Mouse (Mus musculus): Measurements from ENCODE around the gene Crispld2. TPM values are rescaled to one million over a fixed set of nuclear protein-coding genes. Genes with fewer than 3 reads are reported as not detected.

The Crispld2 gene
- polyA plus RNA-seq, 1 experiment from 2014 or later, result 12.2 TPM

DNA sequence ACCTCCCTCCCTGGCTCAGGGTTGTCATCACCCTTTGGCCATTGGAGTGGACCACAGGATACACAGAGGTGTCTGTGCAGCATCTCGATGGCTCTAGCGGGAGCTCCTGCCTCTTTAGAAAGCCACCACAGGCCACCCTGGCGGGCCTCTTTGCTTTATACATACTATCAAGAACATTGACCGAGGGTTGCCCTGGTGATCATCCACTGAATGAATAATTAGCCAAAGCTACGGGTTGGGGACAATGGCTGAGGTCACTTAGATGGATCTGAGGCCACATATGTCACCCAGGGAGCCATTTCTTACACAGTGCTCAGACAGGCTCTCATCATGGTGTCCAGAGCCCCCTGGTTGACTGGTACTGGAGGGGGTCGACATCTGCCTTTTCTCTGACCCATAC is 26.1 kb downstream of the Crispld2 start:
- Histone ChIP-seq H3K27ac (no peak overlapping the region), H3K4me3 (replicated peaks; ENCODE audit: low read depth, low read length) (no peak overlapping the region), H3K9ac (ENCODE audit: low read depth, low read length) (no peak overlapping the region), H3K9me3 (replicated peaks; ENCODE audit: low read length) (no peaks in the 10 kb centered on the region), H3K27me3 (ENCODE audit: insufficient read depth, low read length) (no peaks in the 10 kb centered on the region), H3K4me2 (ENCODE audit: low read length) (no peak overlapping the region), H3K4me1 (replicated peaks; ENCODE audit: insufficient read depth, low read length) (peaks cover 13% of the 10 kb centered on the region; the same call in 1 of the 2 replicates), H3K36me3 (ENCODE audit: insufficient read depth, low read length) (no peaks in the 10 kb centered on the region)
- 91% methylated on average over 6 of the region's 6 CpGs for WGBS
- no peak for DNase-seq (ENCODE audit: low spot score)
- TF ChIP-seq CTCF (IDR thresholded peaks at IDR 0.05; ENCODE audit: low read depth), result no peak
- ATAC-seq (replicated peaks; ENCODE audit: low FRiP score, low read depth), result no peak

GRCm38 (mm10) chr8:120019297-120019696 is 27.1 kb downstream of the Crispld2 start:
- ATAC-seq (replicated peaks; ENCODE audit: low FRiP score, low read depth) (no peak), DNase-seq (ENCODE audit: low spot score) (no peak)
- Histone ChIP-seq H3K4me1 (replicated peaks; ENCODE audit: insufficient read depth, low read length) (peaks cover 7% of the 10 kb centered on the region; the same call in 1 of the 2 replicates), H3K36me3 (ENCODE audit: insufficient read depth, low read length) (no peaks in the 10 kb centered on the region), H3K4me3 (replicated peaks; ENCODE audit: low read depth, low read length) (no peak overlapping the region), H3K27ac (no peak overlapping the region), H3K9me3 (replicated peaks; ENCODE audit: low read length) (no peaks in the 10 kb centered on the region), H3K9ac (ENCODE audit: low read depth, low read length) (no peak overlapping the region), H3K27me3 (ENCODE audit: insufficient read depth, low read length) (no peaks in the 10 kb centered on the region), H3K4me2 (ENCODE audit: low read length) (no peak overlapping the region)
- no peak for TF ChIP-seq CTCF (IDR thresholded peaks at IDR 0.05; ENCODE audit: low read depth)
- WGBS, result 83% methylated on average over 5 of the region's 5 CpGs

- Histone ChIP-seq H3K4me1 (replicated peaks; ENCODE audit: insufficient read depth, low read length) (no peaks in the 10 kb centered on the region), H3K27ac (no peak overlapping the region), H3K4me2 (ENCODE audit: low read length) (no peak overlapping the region), H3K27me3 (ENCODE audit: insufficient read depth, low read length) (no peaks in the 10 kb centered on the region), H3K4me3 (replicated peaks; ENCODE audit: low read depth, low read length) (no peak overlapping the region), H3K9ac (ENCODE audit: low read depth, low read length) (no peak overlapping the region), H3K36me3 (ENCODE audit: insufficient read depth, low read length) (no peaks in the 10 kb centered on the region), H3K9me3 (replicated peaks; ENCODE audit: low read length) (no peaks in the 10 kb centered on the region)
- no peak for TF ChIP-seq CTCF (IDR thresholded peaks at IDR 0.05; ENCODE audit: low read depth)
- 64% methylated on average over 7 of the region's 7 CpGs for WGBS
- DNase-seq (ENCODE audit: low spot score) (no peak), ATAC-seq (replicated peaks; ENCODE audit: low FRiP score, low read depth) (no peak)
These were observed 28.1 kb downstream of the Crispld2 start for GRCm38 (mm10) chr8:120020298-120020697.

GRCm38 (mm10) chr8:120026199-120026598 is 34.0 kb downstream of the Crispld2 start:
- 77% methylated on average over 5 of the region's 5 CpGs for WGBS

DNA sequence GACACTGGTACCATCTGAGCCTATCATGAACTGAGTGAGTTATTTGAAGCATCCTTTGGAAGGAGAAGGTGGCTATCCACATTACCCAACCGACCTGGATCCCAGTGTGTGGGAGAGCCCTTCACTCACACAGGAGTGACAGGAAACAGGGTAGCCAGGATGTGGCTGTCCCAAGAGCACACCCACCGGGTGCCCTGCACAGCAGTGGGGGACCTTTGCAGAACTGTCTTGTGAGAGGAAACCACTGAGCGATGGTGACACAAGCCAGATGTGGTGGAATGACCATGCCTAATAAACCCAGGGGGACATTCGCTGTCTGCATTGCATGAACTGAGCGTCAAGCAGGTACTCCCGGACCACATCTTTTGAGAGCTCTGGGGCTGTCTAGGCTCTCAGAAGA is 34.8 kb downstream of the Crispld2 start:
- ATAC-seq (replicated peaks; ENCODE audit: low FRiP score, low read depth) (no peak), DNase-seq (ENCODE audit: low spot score) (no peak)
- Histone ChIP-seq H3K4me1 (replicated peaks; ENCODE audit: insufficient read depth, low read length) (no peaks in the 10 kb centered on the region), H3K27me3 (ENCODE audit: insufficient read depth, low read length) (no peaks in the 10 kb centered on the region), H3K4me3 (replicated peaks; ENCODE audit: low read depth, low read length) (no peak overlapping the region), H3K27ac (no peak overlapping the region), H3K9ac (ENCODE audit: low read depth, low read length) (no peak overlapping the region), H3K4me2 (ENCODE audit: low read length) (no peak overlapping the region), H3K36me3 (ENCODE audit: insufficient read depth, low read length) (no peaks in the 10 kb centered on the region), H3K9me3 (replicated peaks; ENCODE audit: low read length) (no peaks in the 10 kb centered on the region)
- 72% methylated on average over 6 of the region's 6 CpGs for WGBS
- TF ChIP-seq CTCF (IDR thresholded peaks at IDR 0.05; ENCODE audit: low read depth), result no peak

More at GRCm38 (mm10) chr8:120026199-120026598, 34.0 kb downstream of the Crispld2 start:
- TF ChIP-seq CTCF (IDR thresholded peaks at IDR 0.05; ENCODE audit: low read depth), result no peak
- no peaks in the 10 kb centered on the region for H3K36me3 ChIP-seq (ENCODE audit: insufficient read depth, low read length)
- H3K4me1 ChIP-seq (replicated peaks; ENCODE audit: insufficient read depth, low read length), result no peaks in the 10 kb centered on the region
- H3K9me3 ChIP-seq (replicated peaks; ENCODE audit: low read length), result no peaks in the 10 kb centered on the region
- no peak overlapping the region for H3K4me3 ChIP-seq (replicated peaks; ENCODE audit: low read depth, low read length)
- DNase-seq (ENCODE audit: low spot score) (no peak), ATAC-seq (replicated peaks; ENCODE audit: low FRiP score, low read depth) (no peak)
- H3K4me2 ChIP-seq (ENCODE audit: low read length), result no peak overlapping the region
- no peaks in the 10 kb centered on the region for H3K27me3 ChIP-seq (ENCODE audit: insufficient read depth, low read length)
- H3K9ac ChIP-seq (ENCODE audit: low read depth, low read length), result no peak overlapping the region
- no peak overlapping the region for H3K27ac ChIP-seq

GRCm38 (mm10) chr8:120030447-120030846 is 38.2 kb downstream of the Crispld2 start:
- Histone ChIP-seq H3K4me1 (replicated peaks; ENCODE audit: insufficient read depth, low read length) (no peaks in the 10 kb centered on the region), H3K27me3 (ENCODE audit: insufficient read depth, low read length) (no peaks in the 10 kb centered on the region), H3K4me3 (replicated peaks; ENCODE audit: low read depth, low read length) (no peak overlapping the region), H3K36me3 (ENCODE audit: insufficient read depth, low read length) (no peaks in the 10 kb centered on the region), H3K9ac (ENCODE audit: low read depth, low read length) (no peak overlapping the region), H3K27ac (no peak overlapping the region), H3K4me2 (ENCODE audit: low read length) (no peak overlapping the region), H3K9me3 (replicated peaks; ENCODE audit: low read length) (no peaks in the 10 kb centered on the region)
- no peak for TF ChIP-seq CTCF (IDR thresholded peaks at IDR 0.05; ENCODE audit: low read depth)
- 62% methylated on average over 5 of the region's 5 CpGs for WGBS
- DNase-seq (ENCODE audit: low spot score) (no peak), ATAC-seq (replicated peaks; ENCODE audit: low FRiP score, low read depth) (no peak)

GRCm38 (mm10) chr8:120032549-120033208 is 40.4 kb downstream of the Crispld2 start:
- Histone ChIP-seq H3K4me3 (replicated peaks; ENCODE audit: low read depth, low read length) (no peak overlapping the region), H3K36me3 (ENCODE audit: insufficient read depth, low read length) (no peaks in the 10 kb centered on the region), H3K27me3 (ENCODE audit: insufficient read depth, low read length) (no peaks in the 10 kb centered on the region), H3K9ac (ENCODE audit: low read depth, low read length) (no peak overlapping the region), H3K4me1 (replicated peaks; ENCODE audit: insufficient read depth, low read length) (no peaks in the 10 kb centered on the region), H3K9me3 (replicated peaks; ENCODE audit: low read length) (no peaks in the 10 kb centered on the region), H3K27ac (no peak overlapping the region), H3K4me2 (ENCODE audit: low read length) (no peak overlapping the region)
- no peak for DNase-seq (ENCODE audit: low spot score)
- 91% methylated on average over 5 of the region's 5 CpGs for WGBS
- ATAC-seq (replicated peaks; ENCODE audit: low FRiP score, low read depth), result no peak
- no peak for TF ChIP-seq CTCF (IDR thresholded peaks at IDR 0.05; ENCODE audit: low read depth)

All from kidney, postnatal 0 days (tissue).